Mouse (Mus musculus): ENCODE measurements around the gene Gtpbp3. TPM values are rescaled to one million over a fixed set of nuclear protein-coding genes. Genes with fewer than 3 reads are reported as not detected.

The Gtpbp3 gene
- polyA plus RNA-seq, 1 experiment from 2014 or later, result 25.0 TPM

Other genes starting within 250 kb of the Gtpbp3 start
- 24.9 and 27.2 TPM in 2 replicates for gene Myo9b, start 215.4 kb upstream of the Gtpbp3 start, polyA plus RNA-seq (2015; fragmentation: Nextera tagmentation; extraction: Ambion mirVana)
- 58.2 and 58.3 TPM in 2 replicates for gene Haus8, start 215.2 kb upstream of the Gtpbp3 start, polyA plus RNA-seq (2015; fragmentation: Nextera tagmentation; extraction: Ambion mirVana)
- gene Use1, start 121.3 kb upstream of the Gtpbp3 start, polyA plus RNA-seq (2015; fragmentation: Nextera tagmentation; extraction: Ambion mirVana), result 108 and 110 TPM in 2 replicates
- gene Ocel1, start 116.8 kb upstream of the Gtpbp3 start, polyA plus RNA-seq (2015; fragmentation: Nextera tagmentation; extraction: Ambion mirVana), result 3.1 and 4.1 TPM in 2 replicates
- gene Nr2f6, start 106.1 kb upstream of the Gtpbp3 start, polyA plus RNA-seq (2015; fragmentation: Nextera tagmentation; extraction: Ambion mirVana), result 38.2 and 43.7 TPM in 2 replicates
- 8.1 and 8.2 TPM in 2 replicates for gene Ushbp1, start 92.3 kb upstream of the Gtpbp3 start, polyA plus RNA-seq (2015; fragmentation: Nextera tagmentation; extraction: Ambion mirVana)
- 93.1 and 99.7 TPM in 2 replicates for gene Babam1, start 91.2 kb upstream of the Gtpbp3 start, polyA plus RNA-seq (2015; fragmentation: Nextera tagmentation; extraction: Ambion mirVana)
- 40.7 and 41.9 TPM in 2 replicates for gene Ankle1, start 82.1 kb upstream of the Gtpbp3 start, polyA plus RNA-seq (2015; fragmentation: Nextera tagmentation; extraction: Ambion mirVana)
- gene Abhd8, start 24.4 kb upstream of the Gtpbp3 start, polyA plus RNA-seq (2015; fragmentation: Nextera tagmentation; extraction: Ambion mirVana), result 75.2 and 75.7 TPM in 2 replicates
- gene Mrpl34, start 23.1 kb upstream of the Gtpbp3 start, polyA plus RNA-seq (2015; fragmentation: Nextera tagmentation; extraction: Ambion mirVana), result 151 and 152 TPM in 2 replicates
- gene Dda1, start 18.9 kb upstream of the Gtpbp3 start, polyA plus RNA-seq (2015; fragmentation: Nextera tagmentation; extraction: Ambion mirVana), result 98.8 and 105 TPM in 2 replicates
- gene Ano8, start 2.1 kb upstream of the Gtpbp3 start, polyA plus RNA-seq (2015; fragmentation: Nextera tagmentation; extraction: Ambion mirVana), result 1.5 and 1.7 TPM in 2 replicates
- gene Plvap, start 23.6 kb downstream of the Gtpbp3 start, polyA plus RNA-seq (2015; fragmentation: Nextera tagmentation; extraction: Ambion mirVana), result 58.5 and 59.4 TPM in 2 replicates
- gene Ccdc194, start 37.6 kb downstream of the Gtpbp3 start, polyA plus RNA-seq (2015; fragmentation: Nextera tagmentation; extraction: Ambion mirVana), result 0.41 and 0.78 TPM in 2 replicates
- 21.0 and 22.3 TPM in 2 replicates for gene Bst2, start 49.4 kb downstream of the Gtpbp3 start, polyA plus RNA-seq (2015; fragmentation: Nextera tagmentation; extraction: Ambion mirVana)
- gene Mvb12a, start 54.8 kb downstream of the Gtpbp3 start, polyA plus RNA-seq (2015; fragmentation: Nextera tagmentation; extraction: Ambion mirVana), result 80.7 and 83.6 TPM in 2 replicates
- 0.27 and 0.64 TPM in 2 replicates for gene Tmem221, start 70.8 kb downstream of the Gtpbp3 start, polyA plus RNA-seq (2015; fragmentation: Nextera tagmentation; extraction: Ambion mirVana)
- gene Nxnl1, start 78.5 kb downstream of the Gtpbp3 start, polyA plus RNA-seq (2015; fragmentation: Nextera tagmentation; extraction: Ambion mirVana), result not detected in 2 replicates
- 52.2 and 52.3 TPM in 2 replicates for gene Slc27a1, start 80.8 kb downstream of the Gtpbp3 start, polyA plus RNA-seq (2015; fragmentation: Nextera tagmentation; extraction: Ambion mirVana)
- gene Pgls, start 104.1 kb downstream of the Gtpbp3 start, polyA plus RNA-seq (2015; fragmentation: Nextera tagmentation; extraction: Ambion mirVana), result 210 and 212 TPM in 2 replicates
- gene Fam129c, start 109.5 kb downstream of the Gtpbp3 start, polyA plus RNA-seq (2015; fragmentation: Nextera tagmentation; extraction: Ambion mirVana), result 4.0 and 5.7 TPM in 2 replicates
- gene Colgalt1, start 122.9 kb downstream of the Gtpbp3 start, polyA plus RNA-seq (2015; fragmentation: Nextera tagmentation; extraction: Ambion mirVana), result 85.6 and 87.6 TPM in 2 replicates
- 0.75 and 0.77 TPM in 2 replicates for gene Unc13a, start 183.7 kb downstream of the Gtpbp3 start, polyA plus RNA-seq (2015; fragmentation: Nextera tagmentation; extraction: Ambion mirVana)
- 3.4 and 4.2 TPM in 2 replicates for gene Jak3, start 188.2 kb downstream of the Gtpbp3 start, polyA plus RNA-seq (2015; fragmentation: Nextera tagmentation; extraction: Ambion mirVana)
- gene Insl3, start 201.1 kb downstream of the Gtpbp3 start, polyA plus RNA-seq (2015; fragmentation: Nextera tagmentation; extraction: Ambion mirVana), result 0.48 and 0.55 TPM in 2 replicates
- gene B3gnt3, start 213.7 kb downstream of the Gtpbp3 start, polyA plus RNA-seq (2015; fragmentation: Nextera tagmentation; extraction: Ambion mirVana), result 0.77 and 0.92 TPM in 2 replicates
- gene Fcho1, start 237.6 kb downstream of the Gtpbp3 start, polyA plus RNA-seq (2015; fragmentation: Nextera tagmentation; extraction: Ambion mirVana), result 4.0 and 4.8 TPM in 2 replicates

Measured in limb, embryonic 13.5 days (tissue).